Mouse (Mus musculus): ENCODE data around the gene Ptprs. TPM values are rescaled to one million over a fixed set of nuclear protein-coding genes. Genes with fewer than 3 reads are reported as not detected.
A peak's percentile ranks its signal among the peaks of the same experiment; 100 is the strongest.

Gene Ptprs
- total RNA-seq, 4 experiments from 2014 or later: 54.3 to 66.4 (median 60.0) TPM

DNA sequence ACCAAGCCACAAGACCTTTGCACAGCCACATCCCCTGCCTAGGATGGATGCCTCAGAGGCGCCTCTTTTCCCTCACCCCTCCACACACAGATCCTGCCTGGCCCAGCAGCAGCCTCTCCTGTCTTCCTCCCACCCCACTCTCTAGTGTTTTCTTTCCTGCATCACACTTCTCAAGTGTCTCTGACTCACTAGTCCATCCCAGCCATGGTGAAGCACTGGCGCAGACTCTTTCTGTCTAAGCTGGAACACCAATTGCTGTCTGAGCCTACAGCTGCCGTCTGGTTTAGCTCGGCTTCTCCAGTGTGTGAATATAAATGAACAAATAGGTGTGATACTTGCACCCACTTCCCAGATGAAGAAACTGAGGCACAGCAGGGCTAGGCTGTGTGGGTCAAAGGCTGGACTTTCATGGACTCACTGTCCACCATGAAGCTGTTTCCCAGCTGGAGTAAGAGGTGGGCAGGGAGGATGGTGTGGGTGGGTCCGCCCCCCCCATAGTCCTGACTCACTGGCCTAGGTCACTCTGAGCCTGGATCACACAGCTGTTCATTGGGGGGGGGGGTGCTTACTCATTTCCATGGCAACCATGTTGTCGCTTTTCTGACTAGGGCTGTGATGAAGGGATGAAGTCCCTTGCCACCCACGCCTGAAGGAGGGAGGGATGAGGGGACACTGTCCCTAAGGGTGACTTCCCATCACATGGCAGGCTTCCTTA is 14.3 kb upstream of the Ptprs start:
- no peak for DNase-seq (ENCODE audit: low spot score)

DNA sequence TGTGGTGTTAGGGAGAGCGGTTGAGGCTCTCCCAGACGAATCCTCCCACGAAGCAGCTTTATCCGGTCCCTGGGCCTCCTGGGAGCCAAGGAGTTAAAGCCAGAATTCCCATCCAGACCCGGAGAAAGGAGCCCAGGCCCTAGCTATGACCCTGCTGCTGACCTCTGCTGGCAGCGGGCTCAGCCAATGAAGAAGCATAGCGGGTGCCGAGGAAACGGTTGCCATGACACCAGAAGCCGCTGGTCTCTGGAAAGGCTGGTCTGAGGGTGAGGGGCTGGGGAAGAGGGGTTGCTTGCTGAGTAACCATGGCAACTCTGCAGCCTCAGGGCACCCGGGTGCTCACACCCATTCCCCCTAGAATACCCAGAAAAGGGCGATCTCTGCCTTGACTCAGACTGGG is 11.7 kb upstream of the Ptprs start:
- DNase-seq (ENCODE audit: low spot score): no peak

DNA sequence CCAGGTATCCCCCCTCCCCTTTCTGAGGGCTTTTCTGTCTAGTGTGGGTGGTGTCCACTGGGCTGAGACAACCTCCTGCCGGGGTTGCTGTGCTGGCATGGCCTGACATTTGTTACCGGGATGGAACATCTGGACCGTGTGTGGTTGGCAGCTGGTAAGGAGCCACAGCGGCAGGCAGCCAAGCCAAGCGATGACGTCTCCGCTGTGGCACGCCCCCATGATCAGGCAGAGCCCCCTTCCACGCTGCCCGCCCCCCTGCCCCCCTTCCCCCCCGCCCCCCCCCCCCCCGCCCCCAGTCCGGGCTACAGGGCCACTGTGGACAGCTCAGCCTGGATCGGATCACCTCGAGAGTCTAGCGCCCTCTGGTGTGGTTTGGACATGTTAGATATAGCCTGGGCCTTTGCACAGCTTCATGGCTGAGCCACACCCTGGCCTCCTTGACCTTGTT is 11.2 kb upstream of the Ptprs start:
- no peak for DNase-seq (ENCODE audit: low spot score)

DNA sequence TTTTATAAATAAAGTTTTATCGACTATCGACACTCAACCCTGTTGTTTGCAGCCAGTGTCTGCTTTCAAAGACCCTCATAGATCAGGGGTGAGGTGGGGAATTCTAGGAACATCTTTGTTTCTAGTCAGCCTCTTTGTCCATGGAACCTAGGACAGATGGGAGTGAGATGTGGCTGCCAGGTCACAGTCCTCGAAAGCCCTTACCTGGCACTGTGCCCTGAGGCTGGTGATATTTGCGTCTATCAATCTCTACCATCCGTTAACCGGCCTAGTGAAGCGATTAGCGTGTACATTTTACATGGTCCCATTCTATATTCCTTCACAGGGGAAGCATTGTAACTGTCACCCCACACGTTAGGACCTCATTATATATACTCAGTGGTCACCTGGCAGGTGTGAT is 9.6 kb upstream of the Ptprs start:
- no peak for DNase-seq (ENCODE audit: low spot score)

DNA sequence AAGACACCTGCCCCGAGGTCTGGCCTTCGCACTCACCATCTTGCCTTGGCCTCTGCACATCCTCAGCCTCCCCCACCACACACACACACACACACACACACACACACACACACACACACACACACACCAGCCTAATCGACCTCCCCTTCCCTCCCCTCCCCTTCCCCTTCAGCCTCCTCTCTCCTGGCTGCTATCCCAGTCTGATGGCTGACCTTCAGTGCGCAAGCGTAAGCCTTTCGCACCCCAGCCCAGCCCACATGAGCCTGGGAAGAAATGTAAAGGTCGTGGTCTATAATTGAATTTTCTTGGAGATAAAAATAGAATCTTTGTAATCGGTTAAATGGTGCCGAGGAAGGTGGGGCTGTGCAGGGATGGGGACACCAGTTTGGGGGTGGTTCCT is 8.8 kb upstream of the Ptprs start:
- DNase-seq (ENCODE audit: low spot score): no peak

DNA sequence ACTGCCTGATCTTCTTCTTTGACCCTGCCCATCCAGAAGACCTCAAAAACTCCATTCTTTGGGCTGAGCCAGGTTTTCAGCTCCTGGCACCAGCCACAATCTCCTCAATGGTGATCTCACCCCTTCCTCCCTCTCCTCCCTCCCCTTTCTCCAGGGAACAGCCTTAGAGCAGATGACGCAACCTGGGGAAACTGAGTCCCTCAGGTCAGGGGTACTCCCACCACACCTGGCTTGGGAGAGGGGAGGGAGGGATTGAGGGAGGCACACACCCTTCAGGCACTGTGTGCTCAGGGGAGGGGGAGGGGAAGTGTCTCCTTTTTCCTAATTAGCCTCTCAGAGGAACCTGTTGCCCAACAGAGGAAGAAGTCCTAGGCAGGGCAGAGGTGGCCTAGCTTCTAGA is 6.4 kb upstream of the Ptprs start:
- no peak for DNase-seq (ENCODE audit: low spot score)

DNA sequence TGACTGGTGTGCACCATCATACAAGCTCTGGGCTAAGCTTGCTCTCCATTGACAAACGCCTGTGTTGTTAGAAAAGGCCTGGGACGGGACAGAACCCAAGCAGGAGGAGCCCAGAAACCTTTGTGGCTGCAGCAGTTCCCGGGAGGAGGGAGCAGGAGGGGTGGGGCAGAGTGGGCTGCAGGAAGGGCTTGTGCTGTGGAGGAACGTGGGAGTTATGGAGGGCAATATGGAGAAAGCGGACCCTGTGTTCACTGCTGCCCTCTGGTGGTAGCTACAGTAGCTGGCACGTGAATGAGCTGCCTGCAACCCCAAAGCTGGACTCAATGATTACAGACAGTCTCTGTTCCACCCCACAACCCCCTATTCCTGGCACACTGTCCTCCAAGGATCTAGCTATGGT is 3.1 kb upstream of the Ptprs start:
- DNase-seq (ENCODE audit: low spot score): peak; percentile 74

DNA sequence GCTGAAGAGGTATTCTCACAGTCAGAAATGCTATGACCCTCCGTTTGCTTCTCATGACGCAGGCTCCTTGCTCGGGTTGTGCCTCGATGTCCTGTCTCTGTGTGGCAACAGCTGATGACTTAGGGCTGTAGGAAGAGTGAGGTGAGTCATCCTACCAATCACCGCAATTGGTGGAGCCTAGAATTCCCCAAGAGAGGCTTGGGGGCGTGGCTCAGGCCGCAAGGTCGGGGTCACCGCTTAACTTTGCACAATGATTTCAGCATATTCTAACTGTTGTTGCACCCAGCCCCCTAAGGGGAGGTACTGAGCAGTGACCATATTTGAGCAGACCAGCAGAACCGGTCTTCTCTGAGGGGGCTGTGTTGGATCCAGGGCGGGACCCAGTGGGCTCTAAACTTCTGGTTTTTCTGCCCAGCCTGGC is 1.9 kb upstream of the Ptprs start:
- no peak for DNase-seq (ENCODE audit: low spot score)

DNA sequence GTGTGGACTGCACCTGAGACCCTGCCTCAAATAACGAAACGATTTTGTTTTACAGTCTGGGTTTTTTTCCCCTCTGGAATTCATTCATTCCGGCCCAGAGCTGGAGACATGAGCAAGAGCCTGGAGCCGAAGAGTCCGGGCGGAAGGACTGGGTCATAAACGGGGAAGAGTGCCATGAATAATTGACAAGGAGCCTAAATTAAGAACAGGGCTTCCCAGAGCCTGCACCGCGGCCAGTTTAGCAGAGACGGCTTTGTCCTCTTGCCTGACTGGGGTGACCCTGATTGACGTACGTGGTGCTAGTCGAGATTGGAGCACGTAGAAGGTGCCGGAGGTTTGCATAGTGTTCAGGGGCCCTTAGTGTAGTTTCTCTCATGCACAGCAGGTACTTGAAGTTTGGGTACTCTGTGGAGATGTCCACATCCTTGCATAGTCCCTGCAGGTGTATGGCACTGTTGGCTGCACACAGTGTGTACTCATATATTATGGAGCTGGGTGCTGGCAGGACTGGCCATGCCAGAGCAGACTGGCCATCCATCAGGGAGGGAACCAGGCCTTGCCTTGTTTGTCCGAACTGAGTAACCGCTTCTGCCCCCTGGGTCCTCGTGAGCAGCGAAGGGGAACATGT is 1.0 kb upstream of the Ptprs start:
- no peak for DNase-seq (ENCODE audit: low spot score)

DNA sequence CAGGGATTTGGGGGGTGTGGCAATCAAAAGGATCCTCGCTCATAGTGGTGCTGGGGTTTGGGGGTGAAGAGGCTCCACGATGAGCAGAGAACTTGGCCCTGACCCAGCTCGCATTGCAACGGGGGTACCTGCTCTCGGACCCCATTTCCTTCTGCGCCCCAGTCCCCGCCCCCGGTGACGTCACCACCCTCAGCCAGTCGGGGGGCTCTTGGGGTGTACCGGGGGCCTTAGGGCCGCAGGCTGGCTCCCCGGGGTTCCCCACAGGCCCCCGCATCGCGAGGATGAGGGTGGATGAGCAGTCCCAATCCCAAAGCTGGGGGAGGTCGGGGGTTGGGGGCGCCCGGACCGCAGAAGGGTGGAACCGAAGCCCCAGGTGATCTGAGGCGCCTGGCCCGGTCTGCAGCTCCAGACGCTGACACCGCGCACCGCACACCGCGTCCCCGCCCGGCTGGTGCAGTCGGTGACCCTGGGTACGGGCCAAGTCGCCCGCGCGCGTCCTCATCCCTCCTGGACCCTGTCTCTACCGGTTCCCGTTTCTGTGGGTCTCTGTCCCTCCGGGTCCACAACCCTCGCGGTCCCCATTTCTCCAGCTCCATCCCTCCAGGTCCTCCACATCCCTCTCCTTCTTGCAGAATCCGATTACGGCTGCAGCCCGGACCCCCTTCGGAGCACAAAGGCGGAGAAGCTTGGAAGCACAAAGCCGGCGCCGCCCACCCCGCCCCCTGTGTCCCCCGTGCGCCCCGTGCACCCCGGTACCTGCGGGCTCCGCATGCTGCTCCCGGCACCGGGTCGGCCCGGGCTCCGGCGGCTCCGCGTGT is 490 bp downstream of the Ptprs start:
- no peak for DNase-seq (ENCODE audit: low spot score)

DNA sequence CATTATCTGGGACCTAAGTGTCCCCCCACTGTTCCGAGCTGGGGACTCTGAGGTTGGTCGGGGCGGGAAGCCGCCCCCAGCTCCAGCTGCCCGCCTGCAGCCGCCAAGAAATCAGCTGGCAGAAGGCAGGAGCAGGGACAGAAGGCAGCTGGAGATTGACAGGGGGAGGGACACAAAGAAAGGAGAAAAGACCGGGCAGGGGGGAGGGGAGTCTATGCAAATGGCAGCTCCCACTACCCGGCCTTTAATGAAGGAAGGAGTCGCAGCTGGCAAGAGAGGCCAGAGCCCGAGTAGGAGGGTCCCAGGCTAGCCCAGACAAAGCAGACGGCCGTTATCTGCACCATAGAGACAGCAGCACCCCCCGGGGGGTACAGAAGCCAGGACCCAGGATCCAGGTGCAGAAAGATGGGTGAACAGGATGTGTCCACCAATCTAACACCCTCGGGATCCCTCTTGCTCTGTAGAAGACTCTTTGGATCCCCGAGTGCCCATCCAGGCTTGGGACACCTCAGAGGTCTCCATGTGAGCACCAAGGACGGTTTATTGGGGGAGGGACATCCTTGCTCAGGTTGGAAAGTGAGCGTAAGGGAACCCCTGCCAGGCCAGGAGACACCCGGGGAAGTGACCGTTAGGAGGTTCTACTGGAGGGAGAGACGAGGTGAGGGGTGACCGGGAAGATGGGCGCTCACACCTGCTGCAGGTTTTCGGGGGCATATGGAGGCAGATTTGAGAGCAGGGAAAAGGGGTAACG is 1.3 kb downstream of the Ptprs start:
- no peak for DNase-seq (ENCODE audit: low spot score)

DNA sequence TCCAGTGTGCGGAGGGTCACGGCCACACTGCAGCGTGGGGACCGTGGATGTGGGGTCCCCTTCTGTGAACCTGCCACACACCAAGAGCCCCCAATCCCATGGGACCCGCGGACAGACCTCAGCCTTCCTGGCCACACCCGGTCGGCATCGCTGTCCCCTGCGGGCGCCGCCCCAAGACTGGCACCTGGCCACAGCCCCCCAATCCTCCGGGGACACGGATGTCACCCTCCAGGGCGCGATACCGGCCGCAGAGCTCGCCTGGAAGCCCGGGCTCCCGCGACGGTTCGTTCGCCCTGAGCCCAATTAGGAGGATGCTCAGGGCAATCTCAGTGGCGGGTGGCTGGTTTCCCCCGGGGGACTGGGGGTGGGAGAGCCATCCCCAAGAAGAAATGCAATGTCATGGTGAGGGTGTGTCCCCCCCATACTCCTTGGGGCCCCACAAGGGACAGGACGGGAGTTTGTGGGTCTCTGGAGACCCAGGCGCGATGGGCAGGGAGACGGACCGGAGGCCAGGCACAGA is 1.9 kb downstream of the Ptprs start:
- DNase-seq (ENCODE audit: low spot score): no peak

DNA sequence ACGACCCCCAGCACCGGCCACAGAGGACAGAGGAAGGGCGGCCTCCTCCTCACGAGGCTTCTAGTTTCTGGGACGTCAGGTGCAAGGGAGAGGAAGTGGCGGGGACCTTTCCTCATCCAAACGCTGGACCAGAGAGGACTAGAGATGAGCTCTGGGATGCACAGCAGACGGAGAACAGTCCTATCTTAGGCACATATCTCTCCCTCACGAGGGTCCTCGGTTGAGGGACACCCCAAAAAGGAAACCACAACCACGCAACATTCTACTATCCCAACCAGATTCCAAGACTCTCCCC is 2.7 kb downstream of the Ptprs start:
- DNase-seq (ENCODE audit: low spot score): no peak

DNA sequence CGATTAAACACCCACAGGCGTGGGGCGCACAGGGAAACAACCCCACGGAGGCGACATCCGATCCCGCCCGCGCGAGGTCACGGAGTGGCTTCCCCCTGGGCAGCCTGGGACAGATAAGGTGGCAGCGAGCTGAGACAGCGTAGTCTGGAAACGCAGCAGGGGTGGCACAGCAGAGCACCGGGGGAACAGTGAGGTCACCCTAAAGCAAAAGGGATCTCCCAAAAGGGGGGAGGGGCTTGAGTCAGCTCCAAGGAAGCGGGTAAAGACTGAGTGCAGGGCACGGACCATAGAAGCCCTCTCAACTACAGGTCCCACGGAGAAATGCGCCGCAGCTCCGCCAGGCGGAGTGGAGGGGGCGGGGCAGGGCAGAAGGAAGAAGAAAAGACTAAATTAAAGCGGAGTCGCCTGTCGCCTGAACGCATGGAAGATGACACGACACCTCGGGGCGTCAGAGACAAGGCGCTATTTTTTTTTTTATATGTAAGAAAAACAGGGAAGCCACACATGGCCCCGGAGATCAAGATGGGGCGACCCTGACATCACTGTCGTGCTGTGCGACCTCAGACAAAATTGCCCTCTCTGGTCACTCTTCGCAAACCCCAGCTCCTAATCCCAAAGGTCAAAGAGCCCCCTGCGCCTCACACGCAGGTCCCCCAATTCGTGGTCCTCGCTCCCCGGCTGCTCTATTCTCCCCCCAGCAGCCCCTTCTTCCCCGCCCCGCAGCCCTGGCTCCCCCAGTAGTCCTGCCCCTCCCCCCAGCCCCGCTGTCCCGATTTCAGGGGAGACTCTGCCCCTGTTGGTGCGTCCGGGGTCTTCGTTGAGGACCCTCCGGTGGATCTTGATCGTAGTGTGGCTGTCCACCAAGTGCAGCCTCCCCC is 3.3 kb downstream of the Ptprs start:
- DNase-seq (ENCODE audit: low spot score): no peak

DNA sequence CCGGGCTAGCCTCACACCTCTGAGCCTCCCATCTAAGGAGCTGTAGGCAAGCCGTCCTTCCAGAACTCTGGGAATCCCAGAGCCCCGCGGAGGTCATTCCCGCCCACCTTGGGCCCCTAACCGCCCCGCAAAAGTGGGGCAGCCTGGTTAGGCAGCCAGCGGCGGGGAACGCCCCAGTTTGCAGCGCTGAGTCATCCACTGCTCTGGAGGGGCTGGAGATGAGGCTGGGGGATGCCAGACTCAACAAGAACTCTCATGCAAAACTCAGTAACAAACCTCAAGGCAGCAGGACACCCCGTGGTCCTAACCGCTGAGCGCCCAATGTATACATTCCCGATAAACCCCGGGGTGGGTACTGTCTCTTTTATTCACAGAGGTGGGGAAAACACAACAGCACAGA is 4.2 kb downstream of the Ptprs start:
- no peak for DNase-seq (ENCODE audit: low spot score)

DNA sequence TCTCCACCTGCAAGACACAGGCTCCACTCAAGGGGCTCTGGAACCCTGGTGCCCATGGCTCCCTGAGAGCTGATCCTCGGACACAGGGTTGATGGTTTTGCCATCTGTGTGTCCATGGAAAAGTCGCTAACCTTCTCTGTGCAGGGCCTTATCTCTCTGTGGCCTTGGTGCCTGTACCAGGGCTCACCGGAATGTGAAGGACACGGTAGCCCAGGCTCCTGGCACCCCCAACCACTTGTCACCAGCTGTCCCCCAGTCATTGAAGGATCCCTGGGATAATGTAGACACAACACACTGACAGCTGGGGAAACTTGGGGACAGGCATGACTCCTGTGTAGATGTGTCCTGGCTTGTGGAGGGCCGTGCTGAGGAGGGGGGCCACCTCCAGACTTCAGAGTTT is 5.1 kb downstream of the Ptprs start:
- no peak for DNase-seq (ENCODE audit: low spot score)

DNA sequence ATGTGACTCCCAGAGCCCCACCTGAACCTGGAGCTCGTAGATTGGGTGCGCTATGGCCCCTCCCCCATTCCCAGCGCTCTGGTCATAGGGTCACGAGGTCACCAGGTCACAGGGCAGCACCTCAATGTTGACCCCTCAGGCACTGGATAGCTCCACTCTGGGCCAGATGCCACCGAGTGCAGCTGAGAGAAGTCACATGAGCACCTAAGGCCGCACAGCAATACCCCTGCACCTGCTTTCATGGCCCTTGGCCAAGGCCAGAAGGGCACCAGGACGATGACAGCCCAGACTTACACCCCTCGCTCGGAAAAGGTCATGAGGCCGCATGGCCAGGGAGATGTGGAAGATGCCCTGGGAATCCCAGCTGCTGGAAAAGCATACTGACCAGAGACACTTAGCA is 5.7 kb downstream of the Ptprs start:
- no peak for DNase-seq (ENCODE audit: low spot score)

DNA sequence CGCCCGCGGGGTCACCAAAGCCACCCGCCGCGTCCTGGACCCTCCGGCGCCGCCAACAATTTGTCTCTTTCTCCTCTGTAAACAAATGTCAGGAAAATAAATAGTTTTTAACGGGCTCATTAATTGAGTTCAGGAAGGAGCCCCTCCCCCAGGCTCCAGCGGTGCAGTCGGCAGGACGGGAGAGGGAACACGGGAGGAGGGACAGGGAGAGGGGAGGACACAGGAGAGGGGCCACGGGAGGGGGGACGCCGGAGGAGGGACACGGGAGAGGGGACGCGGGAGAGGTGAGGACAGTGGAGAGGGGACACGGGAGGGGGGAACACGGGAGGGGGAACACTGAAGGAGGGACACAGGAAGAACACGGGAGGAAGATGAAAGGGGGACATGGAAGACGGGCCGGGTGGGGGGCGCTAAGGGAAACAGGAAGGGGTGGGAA is 6.3 kb downstream of the Ptprs start:
- DNase-seq (ENCODE audit: low spot score): no peak

DNA sequence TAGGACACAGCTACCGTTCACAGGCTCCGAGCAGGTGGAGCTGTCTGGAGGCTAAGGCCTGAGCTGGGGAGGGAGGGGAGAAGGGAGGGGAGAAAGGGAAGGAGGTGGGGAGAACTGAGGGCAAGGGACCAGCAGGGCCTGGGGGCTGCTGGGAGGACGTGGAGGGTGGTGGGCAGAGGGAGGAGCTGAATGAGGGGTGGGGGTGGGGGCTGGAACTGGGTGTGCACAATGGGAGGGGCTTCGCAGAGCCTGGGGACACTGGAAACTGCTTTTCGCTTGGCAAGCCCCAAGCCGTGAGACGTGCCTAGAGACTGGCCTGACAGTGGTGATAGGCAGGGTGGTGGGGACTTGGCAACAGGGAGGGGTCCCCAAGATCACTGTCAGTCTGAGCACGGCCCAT is 7.0 kb downstream of the Ptprs start:
- no peak for DNase-seq (ENCODE audit: low spot score)

DNA sequence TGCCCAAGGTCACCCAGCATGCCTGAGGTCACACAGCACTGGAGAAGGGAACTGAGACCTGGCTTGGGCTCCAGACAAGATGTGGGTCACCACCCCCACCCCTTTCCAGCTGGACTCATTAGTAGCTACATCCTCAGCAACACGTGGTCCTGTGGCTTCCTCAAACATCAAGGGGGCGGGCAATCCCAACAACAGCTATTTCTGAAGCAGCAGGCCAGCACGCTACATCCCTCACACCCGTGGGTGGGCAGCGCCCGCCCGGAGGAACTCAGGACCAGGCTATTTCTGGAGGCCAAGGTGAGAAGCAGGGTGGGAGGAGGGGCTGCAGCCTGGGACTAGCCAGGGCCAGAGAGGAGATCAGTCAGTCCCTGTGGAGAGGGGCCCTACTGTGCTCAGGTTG is 7.4 kb downstream of the Ptprs start:
- no peak for DNase-seq (ENCODE audit: low spot score)

DNA sequence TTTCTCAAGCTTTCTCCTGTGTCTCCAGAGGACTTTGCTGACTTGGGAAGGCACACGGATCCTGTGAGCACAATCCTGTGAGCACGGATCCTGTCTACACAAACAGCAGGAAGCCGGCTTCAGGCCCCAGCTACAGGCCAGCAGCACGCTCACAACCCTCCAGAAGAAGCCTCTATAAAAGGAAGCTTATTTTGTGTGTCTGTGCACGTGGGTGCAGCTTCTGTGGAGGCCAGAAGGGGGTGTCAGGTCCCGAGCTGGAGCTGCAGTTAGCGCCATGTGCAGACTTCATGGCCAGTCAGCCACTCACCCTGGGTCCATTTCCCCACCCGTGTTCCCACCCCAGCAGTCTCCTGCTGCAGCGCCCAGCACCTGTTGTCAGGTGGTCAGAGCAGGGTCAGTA is 7.9 kb downstream of the Ptprs start:
- no peak for DNase-seq (ENCODE audit: low spot score)
